Mouse (Mus musculus) gastrocnemius, adult 8-10 months (tissue): Measurements from ENCODE around the gene Mbnl2. TPM values are rescaled to one million over a fixed set of nuclear protein-coding genes. Genes with fewer than 3 reads are reported as not detected.

ENCODE experiments used
- DNase-seq, 2 experiments: peaks; one replicate each; pipeline ENCODE4 v3.0.0; 2022; ENCODE audit warnings: low spot score in 2 of 2
- total RNA-seq, 4 experiments: library from RNA; stranded (reverse); gene quantifications; 2 replicates each; pipeline ENCODE4 v1.2.4; 2022

The Mbnl2 gene
- total RNA-seq, 4 experiments from 2014 or later: 229 to 309 (median 276) TPM

DNA sequence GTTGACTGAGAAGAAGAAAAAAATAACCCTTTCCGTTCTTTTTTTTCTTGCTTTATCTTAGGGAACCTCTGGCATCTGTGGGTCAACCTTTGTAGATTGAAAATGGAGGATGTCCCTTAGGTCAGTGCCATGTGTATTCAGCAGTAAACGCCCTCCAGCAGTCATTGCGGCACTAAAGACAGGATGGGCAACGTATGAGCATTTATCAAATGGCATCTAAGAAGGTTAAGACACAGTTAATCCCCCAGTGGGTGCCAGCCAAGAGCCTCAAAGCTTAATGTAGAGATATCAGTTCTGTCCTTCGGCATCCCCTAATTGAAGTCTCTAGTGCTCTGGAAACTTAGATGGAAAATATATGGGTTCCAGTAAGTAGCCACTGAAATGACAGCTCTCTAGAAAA is 723 bp upstream of the Mbnl2 start:
- no peak for DNase-seq

DNA sequence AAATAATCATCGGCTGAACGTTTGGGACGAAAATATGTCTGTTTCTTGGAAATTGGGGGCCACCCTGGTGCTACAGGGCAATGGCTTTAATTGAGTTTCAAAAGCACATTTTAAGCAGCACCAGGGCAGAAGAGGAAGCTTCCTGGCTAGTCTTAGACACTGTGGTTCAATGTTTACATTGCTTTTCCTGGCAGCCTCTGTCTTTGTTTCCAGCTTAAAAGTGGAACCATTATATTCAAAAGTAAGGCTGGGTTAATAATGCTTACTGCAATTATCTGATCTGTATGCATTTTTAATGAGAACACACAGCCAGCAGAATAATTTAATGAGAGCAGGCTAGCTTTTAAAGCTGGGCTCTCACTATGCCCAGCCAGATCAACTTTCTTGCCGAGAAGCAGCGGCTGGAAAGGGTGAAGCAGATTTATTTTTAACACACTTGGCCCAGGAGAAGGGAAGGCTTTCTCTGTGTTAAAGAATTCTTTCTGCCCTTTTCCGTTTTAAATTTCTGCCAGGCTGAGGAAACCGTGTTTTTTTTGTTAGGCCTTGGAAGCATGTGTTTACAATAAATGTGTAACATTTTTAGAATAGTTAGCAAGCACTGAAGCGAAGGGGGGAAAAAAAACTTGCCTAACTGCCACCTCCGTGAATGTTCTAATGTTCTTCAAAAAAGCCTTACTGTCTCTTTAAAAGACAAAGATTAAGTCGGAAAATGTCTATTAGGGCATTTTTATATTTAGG is 1.0 kb downstream of the Mbnl2 start:
- no peak for DNase-seq

DNA sequence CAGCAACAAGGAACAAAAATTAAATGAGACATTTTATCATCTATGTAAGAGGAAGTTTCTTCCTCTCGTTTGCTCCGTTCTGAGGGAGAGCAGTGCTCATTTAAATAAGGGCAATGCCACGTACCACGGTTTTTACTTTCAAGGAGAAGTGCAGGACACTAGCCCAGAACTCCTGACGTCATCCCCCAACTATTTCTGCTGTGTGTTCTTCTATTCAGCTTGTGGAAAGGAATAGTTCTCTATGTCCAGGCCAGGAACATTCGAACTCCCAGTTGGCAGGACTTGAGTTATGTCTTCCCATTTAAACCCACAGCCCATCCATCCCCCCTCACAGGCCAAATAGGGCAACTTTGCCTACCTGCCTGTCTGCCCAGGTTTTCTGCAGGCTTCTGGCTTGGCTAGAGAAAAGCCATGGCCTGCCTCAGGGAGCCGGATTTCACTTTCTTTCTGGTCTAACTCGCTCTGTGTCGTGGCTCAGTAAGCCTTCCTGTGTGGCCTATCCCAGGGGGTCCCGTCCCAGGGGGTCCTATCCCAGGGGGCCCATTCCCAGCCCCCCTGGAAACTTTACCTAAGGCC is 1.7 kb downstream of the Mbnl2 start:
- peak; percentile 68 to 76 for DNase-seq

DNA sequence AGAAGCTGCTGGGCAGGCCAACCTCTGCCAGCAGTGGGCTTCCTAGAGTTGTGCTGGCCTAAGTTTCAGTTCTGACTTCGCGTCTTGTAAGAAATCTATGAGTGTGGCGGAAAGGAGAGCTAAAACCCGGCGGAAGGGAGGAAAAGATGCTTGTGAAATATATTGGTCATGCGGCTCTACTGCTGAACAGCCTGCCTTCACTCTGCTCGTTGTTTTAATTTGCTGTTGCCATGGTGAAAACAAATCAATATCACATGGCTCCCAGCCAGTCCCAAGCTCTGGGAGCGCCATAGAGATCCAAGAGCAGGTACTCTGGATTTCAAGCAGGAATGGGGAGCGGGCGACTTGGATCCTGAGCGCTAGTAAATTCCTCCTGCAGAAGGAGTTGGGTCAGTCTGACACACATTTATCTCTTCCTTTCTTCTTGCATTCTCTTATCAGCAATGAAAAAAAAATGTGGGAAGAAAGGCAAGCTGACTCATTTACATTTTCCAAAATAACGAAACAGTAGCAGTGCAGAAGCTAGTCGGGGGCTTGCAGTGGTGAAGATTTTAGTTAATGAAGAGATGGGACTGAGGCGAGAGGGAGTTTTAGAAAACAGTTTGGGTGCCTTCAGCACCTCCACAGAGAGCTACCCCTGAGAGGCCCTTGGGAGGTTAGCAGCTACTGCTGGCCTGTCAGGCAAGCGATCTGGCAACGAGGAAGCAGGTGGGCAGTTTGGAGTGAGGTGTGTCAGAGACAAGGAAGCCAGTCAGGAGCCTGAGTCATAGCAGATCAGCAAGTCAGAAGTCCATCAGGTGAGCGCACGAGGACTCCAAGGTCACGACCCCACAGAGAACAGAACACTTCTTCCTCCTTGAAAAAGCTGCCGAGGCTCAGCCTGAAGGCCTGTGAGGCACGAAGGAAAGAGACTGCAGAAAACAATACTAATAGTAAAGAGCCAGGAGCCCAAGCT is 3.1 kb downstream of the Mbnl2 start:
- DNase-seq: no peak

DNA sequence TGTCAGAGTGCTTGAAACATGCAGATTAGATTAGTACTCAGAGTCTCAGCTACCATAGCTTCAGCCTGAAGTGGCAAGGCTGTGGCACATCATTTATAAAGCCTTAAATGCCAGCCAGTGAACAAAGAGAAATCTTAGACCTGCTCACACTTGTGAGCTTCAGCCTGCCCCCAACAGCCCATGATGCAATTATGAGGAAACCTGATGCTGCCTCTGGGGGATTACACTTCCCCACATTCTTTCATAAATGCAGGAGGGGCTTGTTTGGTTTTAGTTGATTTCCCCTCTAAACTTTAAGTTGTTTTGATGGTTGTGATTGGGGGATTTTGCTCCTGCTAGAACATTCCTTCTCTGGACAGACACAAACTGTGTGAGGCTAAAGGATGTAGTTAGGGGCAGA is 4.7 kb downstream of the Mbnl2 start:
- DNase-seq: no peak

DNA sequence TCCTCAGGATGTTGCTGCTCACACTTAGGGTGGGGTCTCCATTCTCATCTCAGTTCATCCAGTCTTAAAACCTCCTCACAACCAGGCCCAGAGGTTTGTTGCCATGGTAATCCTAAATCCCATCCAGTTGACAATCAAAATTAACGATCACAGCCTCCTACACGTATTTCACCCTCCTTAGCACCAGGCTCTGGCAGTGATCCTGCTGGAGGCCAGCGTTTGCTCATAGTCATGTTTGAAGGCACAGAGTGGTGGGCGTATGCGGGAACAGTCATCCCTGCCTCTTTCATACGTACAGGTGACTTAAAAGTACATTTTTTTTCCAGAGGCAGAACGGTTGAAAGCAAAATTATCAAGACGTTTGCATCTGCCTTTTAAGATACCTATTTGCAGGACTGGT is 8.3 kb downstream of the Mbnl2 start:
- no peak for DNase-seq

DNA sequence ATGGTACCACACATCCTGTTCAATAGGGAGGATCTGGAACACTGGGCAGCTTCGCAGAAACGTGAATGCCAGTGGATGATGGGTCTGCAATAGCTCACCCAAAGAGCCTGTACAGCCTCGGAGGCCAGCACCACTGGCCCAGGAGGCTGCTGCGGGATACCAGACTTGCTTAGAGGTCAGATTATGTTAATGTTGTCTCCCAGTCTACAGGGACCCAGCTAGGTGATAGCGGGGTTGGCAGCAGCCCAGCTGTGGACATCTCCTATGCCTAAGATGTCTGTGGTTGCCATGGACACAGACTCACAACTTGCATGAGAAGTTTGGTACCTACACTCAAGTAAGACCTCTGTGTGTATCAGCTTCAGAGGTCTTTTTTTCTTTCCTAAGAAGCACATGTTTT is 9.0 kb downstream of the Mbnl2 start:
- DNase-seq: no peak

DNA sequence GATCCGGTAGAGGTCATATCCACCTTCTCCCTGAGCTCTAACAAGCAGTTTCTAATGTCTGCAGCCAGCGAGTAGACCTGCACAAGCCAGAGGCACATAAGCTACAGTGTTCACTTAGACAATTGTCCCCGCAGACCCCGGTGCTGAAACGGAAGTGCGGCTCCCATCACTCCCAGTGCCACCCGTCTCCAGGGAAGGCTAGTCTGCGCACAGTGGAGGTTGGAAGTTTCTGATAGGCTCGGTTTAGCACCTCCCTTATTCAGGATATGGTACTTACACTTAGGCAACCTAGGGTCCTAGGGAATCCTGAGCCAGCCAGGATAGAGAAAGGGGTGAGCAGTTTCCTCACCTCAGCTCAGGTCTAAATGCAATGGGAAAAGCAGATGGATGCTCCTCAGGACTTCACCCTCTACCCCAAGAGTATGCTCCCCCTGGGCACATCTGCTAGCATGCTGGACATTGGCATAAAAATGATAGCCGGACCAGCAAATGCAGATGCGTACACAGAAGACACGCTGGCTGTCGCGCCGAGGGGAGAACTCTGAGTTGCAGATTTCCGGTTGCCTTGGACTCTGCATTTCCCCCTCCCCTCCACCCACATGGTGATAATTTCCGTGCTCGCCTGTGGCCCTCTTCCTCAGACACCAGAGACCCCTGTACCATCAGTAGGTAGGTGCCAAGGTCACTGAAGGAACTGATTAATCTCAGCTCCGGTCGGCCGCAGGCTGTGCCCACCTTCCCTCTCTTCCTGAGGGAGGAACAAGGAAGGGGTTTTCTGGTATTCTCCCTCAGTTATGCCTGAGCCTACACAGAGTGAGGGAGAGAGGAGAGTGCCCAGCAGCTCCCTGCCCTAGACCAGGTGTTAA is 11.9 kb downstream of the Mbnl2 start:
- DNase-seq: no peak

DNA sequence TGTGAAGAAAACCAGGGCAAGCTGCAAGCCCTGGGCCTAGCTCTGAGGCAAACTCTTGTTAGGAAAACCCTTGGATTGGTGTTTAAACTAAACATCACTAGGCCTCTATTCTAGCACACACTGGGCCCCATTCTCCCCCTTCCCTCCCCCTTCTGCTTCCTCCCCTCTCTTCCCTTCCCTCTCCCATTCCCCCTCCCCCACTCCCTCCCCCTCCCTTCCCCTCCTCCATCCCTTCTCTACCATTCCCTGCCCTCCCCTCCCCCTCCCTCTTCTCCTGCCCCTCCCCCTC is 12.5 kb downstream of the Mbnl2 start:
- DNase-seq: no peak

DNA sequence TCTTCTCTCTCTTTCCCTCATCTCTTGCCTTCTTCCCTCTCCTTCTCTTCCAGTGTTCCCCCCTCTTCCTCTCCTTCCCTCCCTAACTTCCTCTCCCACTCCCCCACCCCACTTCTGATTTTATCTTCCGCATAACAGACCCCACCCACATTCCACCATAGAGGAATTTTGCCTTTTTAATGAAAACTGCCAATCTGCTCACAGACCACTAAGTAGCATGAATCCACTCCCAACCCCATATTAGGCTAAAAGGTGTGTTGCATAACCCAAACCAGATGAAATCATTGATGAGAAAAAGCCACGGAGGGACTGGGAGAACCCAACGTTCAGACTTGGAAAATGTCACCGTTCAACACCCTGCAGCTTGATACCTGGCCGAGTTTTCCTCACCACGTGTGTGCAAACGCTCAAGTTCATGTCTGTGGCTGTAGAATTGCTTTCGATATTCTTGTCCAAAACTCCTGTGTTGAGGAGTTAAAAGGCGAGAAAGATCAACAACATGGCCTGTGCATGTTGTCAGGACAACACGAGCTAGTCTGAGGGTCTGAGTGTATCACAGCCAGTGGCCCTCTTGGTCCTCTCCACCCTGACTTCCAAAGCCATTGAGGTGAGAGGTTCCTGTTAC is 13.0 kb downstream of the Mbnl2 start:
- DNase-seq: no peak

DNA sequence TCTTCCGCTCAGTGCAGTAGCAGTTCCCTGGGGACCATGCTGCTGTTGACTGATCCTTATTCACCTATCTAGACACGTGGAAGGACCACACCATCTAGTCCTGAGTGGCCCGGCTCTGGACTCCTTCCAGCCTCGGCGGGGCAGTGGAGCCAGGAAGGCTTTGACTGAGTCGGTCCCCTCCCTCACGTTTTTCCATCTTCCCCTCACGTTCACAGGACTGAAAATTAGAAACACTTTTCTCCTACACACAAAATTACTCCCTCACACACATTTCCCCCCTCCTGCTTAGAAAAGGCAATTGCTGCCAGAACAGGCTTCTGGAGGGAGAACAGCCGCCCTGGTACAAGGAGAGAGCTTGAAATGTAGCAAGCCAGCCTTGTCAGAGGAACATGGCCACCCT is 13.6 kb downstream of the Mbnl2 start:
- no peak for DNase-seq

DNA sequence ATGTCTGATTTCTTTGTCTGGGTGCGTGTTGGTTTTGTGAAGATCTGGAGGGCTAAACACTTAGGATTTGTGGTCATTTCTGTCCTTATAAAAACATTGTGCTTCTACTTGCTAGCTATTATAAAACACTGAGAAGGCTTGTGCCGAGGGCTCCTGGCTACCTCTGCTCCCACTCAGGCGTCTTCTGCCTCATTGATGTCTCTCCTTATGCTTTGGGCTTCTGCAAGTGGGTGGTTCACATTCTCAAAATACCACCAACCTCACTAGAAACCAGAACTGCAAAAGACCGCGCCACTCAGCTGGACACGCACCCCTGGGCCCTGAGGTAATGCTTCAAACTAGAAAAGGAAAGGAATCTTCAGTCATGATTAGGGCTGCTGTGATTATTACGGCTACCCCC is 14.1 kb downstream of the Mbnl2 start:
- DNase-seq: no peak

DNA sequence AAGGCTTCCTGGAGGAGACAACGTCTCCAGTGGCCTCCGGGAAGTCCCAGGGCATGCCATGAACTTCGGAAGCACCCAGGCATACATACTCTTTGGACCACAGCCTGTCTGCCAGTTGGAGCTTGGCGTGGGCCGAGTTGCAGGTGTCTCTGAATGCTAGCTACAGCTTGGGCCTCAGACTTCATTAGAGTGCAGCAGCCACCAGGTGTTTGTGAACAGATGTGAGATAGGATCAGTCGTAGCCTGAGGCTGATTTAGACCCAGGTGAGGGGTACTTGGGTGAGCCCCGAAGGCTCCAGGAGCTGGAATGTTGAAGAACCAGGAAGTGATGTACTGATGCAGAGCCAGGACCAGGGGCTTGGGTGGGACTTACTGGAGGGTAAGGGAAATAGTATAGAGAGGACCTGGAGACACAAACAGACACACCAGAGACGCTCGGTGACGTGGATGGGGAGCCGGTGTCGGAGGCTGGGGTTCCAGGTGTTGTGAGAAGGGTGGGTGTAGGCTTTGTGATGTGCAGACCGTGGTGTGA is 15.8 kb downstream of the Mbnl2 start:
- no peak for DNase-seq

DNA sequence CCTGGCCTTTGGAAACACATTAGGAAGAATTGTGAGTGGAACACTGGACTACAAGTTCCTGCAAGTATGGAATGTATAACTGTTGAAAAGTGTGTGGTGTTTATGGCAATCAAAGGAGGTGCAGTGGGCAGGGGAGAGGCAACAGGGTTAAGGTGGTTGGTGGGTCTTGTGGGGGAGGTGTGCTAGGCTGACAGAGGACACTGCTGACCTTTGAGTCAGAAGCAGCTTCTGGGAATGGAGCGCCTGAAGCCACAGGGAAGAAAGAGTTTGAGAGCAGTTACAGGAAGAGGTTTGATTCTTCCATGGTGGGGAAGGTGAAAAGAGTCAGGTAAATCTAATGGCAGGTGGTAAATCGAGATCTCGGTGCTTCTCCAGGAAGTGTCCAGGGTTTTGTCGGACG is 16.7 kb downstream of the Mbnl2 start:
- DNase-seq: no peak

DNA sequence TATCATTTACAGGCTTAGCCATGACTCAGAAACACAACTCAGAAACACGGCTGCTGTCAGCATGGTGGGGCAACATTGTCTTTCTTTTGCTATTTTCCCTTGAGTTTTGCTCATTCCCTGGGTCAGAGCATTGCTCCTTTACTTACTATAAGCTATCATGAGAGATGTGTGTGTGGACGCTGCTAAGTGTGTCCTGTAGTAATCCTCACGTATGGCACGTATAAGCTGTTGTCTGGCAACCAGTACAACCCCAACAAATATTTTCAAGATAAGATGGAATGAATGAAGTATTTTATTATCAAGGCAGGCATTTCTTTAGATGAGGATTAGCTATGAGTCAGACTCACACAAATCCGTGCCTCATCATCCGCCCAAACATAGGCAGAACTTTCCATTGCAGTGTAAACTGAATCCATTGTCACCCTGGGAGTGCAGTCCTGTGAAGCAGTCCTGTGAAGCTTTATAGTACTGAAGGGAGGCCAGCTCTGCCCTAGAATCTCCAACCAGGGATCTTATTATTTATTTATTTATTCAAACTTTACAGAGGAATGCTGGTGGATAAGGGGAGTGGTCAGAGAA is 17.2 kb downstream of the Mbnl2 start:
- DNase-seq: no peak

DNA sequence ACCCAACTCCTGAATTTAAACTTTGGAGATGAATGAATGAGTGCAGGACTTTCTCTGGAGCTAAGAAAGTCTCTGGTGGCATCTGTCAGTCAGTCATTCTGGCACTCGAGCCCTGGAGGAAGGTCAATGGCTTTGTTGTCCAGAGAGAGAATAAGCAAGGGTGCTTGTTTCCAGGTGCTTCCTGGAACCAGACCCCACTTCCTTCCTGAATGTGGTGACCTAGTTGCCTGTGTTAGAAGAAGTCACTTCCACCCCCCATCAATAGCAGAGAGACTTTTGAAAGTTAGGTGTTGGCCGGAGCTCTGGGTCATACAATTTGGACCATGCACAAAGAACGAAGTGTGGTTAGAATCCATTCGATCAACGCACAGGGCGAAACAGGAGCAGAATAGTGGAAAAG is 19.0 kb downstream of the Mbnl2 start:
- no peak for DNase-seq

DNA sequence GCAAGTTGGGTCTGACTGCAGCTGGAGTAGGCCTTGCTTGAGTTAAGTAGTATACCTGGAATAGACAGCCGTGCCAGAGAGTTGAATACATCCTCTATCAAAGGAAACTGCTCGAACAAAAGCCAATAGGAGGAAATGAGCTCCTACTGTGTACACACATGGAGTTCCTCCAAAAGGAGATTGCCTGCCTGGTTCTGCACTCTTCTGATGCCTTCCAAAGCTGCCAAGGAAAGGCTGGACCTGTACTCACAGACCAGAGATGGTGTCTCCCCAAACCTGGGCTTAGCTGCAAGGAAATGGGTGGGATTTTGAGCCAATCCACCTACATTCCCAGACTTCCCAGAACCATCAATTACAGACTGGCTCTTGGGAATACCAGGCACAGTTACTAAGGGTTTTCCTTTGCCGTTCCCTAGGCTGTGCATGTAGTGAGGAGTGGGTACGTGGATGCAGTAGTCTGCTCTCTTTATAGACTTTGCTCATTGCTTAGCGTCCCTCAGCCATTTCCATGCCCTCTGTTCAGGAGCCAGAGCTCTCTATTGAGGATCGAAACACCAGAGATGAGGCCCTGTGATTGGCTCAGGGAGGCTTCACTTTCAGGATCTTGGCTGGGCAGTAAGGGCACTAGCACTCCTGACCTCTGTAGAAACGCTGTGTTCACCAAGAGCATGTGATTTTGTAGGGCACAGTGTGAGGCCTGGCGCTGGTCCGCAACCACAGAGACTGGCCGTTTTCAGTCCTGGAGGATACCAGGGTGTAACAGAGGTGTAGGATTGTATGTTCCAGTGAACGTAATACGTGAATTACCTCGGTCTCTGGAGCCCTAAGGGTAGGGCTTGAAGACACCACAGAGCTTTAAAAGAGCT is 20.1 kb downstream of the Mbnl2 start:
- peak in 1 of 2 experiments; percentile 49 for DNase-seq

DNA sequence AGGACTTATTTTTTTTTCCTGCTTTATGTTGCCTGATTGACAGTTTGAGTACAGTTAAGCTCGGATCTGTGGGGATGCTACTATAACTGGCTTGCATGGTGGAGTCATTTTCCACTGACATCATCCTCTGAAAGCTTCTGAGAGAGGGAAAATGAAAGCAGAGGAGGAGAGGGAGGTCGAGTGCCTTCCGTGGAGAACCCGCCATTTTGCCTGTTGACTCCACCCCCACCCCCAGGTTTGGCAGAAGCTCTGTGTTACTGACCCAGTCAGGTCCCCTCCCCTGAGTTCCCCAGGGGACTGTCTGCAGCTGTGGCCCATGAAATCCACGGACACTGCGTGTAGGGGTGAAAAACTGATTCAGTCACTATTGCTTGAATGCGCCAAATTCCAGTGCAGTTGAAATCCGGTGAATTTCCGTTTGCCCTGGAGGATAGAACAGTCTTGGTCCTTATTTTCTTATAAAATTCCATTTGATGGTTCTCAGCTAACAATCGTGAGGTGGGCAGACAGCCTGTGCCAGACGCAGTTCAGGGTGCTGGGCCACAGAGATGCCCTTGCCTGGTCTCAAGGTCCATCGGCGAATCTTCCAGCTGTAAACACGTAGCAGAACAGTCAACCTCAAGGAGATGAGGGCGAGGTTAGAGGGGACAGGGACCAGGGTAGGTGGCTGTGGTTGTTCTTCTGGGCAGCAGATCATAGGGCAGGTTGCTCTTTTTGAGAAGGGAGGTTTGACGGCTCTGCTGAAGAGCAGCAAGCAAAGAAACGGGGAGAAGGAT is 20.9 kb downstream of the Mbnl2 start:
- DNase-seq: peak in 1 of 2 experiments; percentile 64
